Mouse (Mus musculus) gastrocnemius, postnatal 4 days (tissue): Measurements from ENCODE around the gene Mfsd2a. TPM values are rescaled to one million over a fixed set of nuclear protein-coding genes. Genes with fewer than 3 reads are reported as not detected.
"Not testable (repeated sequence)": the region's sequence is repeated elsewhere in the genome, so short reads cannot be mapped to it uniquely, and the experiment has no call there.

Source experiments
- DNase-seq, 2 experiments: peaks; one replicate each; pipeline ENCODE4 v3.0.0; 2021 to 2022; ENCODE audit warnings: low spot score in 2 of 2, mixed read lengths in 2 of 2
- long read RNA-seq, 2 experiments: library from polyadenylated mRNA; stranded (forward); transcript quantifications; one replicate each; pipeline ENCODE4 v2.0.0; 2021
- total RNA-seq, 2 experiments: library from RNA; stranded (reverse); gene quantifications; 2 replicates each; pipeline ENCODE4 v1.2.3; 2021

The Mfsd2a gene
- 1 to 10 TPM in 1 of 2 experiments, under 1 TPM in 1; 0.75 to 1.1 TPM for total RNA-seq
- long read RNA-seq, experiment 1, partial matches to known transcripts: 1 of 3 reads
- long read RNA-seq, experiment 1, other reads (novel, unspliced or antisense): 1 of 3 reads
- long read RNA-seq, experiment 2: 0 reads

DNA sequence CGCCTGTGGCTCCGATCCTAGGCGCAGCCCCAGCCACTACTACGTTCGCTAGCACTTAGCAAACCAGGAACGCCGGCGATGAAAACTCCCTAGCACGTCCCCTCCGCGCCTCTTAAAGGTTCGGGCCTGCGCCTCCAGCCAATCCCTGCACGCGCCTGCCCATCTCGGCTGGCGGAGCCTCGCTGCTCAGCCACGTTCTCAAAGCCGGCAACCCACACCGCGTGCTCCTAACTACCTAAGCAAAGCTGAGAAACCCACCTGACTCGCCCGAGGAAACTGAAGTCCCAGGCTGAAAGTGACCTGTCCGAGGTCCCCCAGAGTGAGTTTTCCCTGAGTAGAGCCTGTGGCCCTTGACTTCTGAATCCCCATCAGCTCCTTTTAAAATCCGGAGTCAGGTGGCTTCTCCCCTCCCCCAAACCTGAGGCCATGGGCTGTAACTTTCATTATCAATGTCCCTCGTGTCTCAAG is at the start of gene Mfsd2a:
TSS of gene Mfsd2a (minus strand) at position 89 of the 468 bp plus-strand sequence.
- peak in 1 of 2 experiments; percentile 38 for DNase-seq

DNA sequence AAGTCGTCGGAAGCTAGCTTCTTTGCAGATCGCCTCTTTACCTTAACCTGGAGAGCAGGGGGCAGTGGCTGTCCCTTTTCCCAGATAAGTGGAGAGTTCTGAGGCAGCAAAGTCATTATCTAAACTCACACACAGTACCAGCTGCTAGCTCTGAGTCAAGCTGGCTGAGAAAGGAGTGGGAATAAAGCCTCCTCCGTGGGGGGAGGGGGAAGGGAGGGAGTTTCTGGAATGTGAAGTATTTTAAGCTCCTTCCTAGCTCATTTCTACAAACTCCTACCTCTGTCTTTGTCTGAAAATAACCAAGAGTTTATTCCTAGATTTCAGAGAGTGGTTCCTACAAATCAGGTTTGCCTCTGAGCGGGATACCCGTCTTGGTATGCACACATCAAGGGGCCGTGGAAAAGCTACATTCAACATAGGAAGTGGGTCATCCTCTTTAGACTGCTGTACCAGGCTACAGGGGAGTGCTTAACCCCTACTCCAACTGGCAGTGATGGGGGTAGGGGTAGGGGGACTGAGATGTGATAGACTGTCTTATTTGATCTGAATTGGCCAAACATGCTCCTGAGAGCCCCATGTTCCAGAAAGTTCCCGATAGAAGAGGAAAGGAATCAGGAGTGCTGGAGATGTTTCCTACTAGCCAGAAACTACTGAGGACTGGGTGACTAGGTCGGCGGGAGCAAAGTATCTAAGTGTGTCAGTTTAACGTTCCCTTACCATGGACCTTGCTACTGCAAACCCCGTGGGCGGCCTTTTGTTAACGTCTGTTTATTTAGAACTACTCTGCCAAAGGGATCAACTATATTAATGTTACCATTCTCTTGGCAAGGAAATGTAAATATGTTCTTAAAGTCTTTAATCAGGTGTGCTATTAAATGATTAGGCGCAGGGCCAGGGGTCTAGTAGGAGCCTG is 44.3 kb upstream of the Mfsd2a start:
- no peak for DNase-seq

DNA sequence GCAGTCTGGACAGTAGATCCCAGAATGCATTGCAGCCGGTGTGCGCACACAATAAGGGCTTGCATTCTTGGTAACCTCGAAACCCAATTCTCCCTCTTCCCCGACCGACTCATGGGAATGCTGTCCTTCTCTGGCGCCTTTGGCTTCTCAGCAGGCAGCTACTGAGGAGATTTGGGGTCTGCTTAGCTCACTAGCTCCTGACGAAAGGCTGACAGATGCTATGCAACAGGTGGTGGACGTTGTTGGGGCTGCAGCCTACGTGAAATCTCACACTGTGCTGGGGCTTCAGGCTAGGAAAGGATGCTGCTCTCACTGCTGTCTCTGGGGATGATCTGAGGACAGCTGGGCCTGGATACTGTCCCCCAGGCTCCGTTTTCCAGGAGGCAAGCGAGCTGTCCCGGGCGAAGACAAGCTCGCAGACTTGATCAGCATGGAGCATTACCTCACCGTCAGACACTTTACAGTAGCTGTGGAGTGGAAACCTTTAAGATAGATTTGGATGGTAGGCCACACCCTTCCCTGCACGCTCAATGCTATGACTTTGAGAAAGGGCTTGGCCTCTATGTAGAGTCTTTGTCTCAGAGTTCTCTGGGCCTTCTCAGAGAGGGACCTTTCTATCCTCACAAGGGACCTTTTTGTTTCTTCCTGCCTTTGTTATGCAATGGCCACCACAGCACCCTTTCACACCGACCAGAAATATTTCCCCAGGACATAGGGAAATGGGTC is 39.8 kb upstream of the Mfsd2a start:
- DNase-seq: no peak

DNA sequence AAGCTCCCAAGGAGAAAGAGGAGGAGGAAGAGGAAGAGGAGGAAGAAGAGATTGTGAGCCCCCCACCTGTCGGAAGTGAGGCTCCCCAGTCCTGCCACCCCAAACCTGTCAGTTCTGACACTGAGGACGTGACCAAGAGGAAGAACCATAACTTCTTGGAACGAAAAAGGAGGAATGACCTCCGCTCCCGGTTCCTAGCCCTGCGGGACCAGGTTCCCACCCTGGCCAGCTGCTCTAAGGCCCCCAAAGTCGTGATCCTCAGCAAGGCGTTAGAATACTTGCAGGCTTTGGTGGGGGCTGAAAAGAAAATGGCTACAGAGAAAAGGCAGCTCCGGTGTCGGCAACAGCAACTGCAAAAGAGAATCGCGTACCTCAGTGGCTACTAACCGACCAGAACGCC is 39.1 kb upstream of the Mfsd2a start:
- DNase-seq: no peak

DNA sequence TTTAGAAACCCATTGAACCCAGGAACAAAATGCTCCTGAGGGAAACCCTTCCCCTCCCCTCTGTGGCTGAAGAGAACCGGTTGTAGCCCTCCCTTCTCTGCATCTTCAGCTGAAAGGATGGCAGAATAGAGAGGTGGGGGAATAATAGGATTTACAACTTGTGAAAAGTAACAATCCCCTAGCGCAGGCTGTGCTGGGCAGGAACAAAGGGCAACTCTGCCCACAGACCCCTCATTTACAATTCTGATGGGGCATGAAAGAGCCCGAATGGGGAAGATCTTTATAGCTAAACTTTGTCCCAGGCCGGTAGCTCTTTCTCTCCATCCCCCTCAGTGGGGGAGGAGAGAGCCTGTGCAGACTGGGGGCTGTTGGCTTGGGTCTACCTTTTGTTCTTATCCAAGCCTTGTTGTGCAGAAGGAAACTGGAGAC is 38.3 kb upstream of the Mfsd2a start:
- no peak for DNase-seq

DNA sequence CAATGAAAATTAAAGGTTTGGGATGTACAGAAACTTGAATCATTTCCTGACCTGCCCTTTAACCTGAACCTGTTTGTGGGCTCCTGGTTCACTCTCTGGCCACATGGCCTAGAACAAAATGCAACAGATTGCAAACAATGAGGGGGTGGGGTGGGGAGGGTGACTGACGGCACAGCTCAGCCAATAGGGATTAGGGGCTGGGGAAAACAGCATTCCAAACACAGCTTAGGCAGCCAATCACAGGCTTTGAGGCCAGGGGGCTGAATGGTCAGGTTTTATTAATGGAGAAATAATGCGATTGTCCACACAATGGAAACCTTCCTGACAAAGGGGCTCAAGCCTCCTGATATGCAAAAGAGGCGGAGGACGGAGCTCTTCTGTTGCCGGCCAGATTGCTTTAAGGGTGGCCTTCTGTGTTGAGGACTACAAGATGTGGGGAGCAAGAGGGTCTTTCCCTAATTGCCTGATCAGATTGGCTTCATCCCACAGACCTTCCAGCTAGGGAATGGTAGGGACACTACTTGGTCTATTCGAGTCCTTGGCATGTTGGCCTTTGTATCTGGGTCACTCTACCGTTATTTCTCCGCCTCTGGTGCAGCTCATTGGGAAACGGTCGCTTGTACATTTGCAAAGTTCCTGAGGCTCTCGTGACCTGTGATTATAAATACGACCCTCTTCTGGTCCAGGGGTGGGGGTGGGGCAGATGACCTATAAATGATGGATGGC is 37.7 kb upstream of the Mfsd2a start:
- DNase-seq: no peak

DNA sequence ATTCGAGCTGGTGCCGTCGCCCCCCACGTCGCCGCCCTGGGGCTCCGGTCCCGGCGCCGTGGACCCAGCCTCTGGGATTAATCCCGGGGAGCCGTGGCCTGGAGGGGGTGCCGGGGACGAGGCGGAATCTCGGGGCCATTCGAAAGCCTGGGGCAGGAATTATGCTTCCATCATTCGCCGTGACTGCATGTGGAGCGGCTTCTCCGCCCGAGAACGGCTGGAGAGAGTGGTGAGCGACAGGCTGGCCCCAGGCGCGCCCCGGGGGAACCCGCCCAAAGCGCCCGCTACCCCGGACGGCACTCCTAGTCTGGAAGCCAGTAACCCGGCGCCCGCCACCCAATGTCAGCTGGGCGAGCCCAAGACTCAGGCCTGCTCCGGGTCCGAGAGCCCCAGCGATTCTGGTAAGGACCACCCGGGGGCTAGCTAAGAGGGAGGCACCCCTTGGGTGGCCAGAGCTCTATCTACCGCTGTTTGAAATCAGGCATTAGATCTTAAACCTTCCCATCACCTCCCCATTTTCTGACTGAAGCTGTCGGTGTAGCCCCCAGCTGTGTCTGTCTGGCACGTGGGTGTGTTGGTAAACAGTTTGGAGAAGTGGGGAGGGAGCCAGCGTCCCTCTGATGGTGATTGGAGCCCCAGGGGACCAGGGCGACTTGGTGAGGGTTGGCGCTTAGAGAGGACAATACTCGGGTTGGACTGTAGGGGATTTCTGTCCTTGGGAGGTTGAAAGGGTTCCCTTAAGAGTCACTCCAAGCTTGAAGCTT is 35.8 kb upstream of the Mfsd2a start:
- peak in 1 of 2 experiments; percentile 36 for DNase-seq

DNA sequence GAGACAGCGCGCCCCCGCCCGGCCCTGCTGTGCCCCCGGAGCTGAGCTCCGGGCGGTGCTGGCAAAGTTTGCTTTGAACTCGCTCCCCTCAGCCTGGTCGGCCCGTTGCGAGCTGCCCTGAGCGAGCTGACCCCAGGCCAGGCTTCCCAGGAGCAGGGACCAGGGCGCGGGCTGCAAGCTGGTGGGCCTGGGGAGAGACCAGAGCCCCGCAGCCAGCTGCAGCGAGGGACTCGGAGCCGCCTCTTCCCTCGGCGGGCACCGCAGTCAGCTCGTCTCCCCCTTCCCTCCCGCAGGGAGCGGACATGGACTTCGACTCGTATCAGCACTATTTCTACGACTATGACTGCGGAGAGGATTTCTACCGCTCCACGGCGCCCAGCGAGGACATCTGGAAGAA is 35.2 kb upstream of the Mfsd2a start:
- peak; percentile 36 to 51 for DNase-seq

DNA sequence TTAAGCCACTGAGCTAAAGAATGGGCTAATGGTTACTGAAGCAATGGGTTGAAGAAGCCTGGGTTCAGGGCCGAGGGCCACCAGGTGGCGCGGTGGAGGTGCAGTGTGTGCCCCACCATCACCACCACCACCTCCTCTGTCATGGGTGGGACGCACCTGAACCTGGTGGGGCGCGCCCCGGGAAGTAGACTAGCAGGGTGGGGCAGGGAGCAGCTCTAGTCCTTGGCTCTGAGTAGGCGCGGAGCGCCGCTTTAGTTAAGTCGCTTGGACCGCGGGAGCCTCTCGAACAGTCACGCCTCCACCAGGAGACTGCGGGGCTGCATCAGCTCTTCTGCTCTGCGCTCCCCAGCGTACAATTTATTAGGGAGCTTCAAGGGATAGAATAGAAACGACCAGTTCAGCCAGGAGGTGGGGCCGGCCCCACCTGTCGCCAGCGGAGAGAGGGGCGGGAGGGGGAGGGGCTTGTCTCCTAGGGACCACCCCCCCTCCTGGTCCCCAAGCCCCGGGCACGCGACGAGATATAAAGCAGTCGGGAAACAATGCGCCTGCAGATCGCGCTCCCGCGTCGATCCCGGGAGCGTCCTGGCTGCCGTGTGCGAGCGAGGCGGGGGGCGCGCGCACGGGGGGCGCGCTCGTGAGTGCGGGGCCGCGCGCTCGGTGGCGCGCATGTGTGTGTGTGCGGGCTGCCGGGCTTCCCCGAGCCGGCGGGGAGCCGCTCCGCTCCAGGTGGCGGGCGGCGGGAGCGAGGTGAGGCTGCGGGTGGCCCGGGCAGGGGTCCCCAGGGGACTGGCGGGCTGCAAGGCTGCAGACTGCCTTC is 34.6 kb upstream of the Mfsd2a start, which contains the start of gene Mycl:
TSS of gene Mycl (plus strand) at position 249 of the 817 bp plus-strand sequence.
- DNase-seq: peak; percentile 57 to 83

DNA sequence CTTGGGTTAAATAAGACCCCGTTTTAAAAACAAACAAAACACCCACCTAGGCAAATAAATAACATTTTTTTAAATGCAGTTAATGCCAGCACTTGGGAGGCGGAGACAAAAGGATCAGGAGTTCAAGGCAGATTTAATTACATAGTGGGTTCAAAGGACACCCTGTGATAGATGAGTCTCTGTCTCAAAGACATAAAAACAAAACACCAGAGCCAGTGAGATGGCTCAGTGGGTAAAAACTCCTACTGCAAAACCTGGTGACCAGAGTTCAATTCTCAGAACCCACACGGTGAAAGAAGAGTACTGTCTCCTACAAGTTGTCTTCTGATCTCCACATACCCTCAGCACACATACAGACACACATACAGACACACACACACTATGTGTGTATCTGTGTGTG is 31.3 kb upstream of the Mfsd2a start:
- no peak for DNase-seq

DNA sequence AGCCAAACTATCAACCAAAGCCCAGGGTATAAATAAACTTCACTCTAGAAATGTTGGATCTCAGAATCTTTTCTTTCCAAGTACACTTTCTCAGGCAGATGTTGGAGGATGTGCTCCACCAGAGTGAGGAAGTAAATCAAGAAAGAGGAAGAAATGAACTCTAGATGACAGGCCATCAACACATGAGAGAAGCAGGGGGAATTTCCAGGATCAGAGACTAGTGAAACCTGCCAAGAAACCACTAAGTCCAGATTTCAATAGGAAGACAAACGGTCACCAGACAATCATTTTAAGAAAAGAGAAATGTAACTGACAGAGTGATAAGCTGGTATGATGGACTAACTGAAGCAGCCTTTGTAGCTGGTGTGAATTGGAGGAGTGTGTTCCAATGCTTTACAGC is 30.2 kb upstream of the Mfsd2a start:
- DNase-seq: no peak

DNA sequence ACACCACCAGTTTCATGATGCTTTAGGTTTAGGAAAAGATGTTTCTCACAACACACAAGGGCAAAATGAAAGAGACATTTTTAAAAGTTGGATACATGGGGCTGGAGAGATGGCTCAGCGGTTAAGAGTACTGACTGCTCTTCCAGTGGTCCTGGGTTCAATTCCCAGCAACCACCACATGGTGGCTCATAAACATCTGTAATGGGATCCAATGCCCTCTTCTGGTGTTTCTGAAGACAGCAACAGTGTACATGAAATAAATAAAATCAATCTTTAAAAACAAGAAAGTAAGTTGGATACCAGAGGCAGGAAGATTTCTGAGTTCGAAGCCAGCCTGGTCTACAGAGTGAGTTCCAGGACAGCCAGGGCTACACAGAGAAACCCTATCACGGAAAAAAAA is 27.0 kb upstream of the Mfsd2a start:
- DNase-seq: not testable (repeated sequence)

DNA sequence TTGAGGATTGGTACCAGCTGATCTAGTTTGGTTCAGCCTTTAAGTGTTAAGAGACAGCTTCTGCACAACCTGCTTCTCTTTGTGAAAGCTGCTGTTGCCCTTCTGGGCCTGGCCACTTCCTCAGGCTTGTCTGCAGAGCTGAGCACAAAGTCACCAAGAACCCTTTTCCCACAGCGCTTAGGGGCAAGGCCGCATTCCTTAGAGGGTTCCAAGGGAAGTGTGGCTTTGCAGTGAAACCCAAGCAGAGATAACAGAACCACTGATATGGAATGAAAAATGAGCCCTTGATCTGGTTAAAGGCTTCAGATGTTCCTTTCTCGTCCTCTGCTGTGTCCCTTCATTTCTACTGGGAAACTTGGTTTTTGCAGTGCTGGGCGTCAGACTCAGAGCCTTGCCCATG is 26.4 kb upstream of the Mfsd2a start:
- DNase-seq: no peak

DNA sequence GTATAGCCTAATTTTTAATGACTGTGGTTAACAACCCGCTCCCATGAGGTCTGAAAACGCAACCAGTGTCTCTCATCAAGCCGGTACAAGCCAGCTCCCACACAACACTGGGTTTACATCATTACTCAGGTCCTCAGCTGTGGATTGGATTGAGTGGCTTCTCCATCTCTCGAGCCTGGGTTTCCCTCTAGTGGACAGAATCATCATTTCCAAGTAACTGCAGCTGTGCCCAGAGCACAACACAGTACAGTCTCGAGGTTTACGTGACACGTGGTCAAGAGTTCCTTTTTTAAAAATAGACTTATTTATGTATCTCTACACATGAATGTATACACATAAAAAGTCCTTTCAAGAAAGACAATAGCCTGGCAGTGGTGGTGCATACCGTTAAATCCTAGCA is 24.1 kb upstream of the Mfsd2a start:
- peak in 1 of 2 experiments; percentile 50 for DNase-seq

DNA sequence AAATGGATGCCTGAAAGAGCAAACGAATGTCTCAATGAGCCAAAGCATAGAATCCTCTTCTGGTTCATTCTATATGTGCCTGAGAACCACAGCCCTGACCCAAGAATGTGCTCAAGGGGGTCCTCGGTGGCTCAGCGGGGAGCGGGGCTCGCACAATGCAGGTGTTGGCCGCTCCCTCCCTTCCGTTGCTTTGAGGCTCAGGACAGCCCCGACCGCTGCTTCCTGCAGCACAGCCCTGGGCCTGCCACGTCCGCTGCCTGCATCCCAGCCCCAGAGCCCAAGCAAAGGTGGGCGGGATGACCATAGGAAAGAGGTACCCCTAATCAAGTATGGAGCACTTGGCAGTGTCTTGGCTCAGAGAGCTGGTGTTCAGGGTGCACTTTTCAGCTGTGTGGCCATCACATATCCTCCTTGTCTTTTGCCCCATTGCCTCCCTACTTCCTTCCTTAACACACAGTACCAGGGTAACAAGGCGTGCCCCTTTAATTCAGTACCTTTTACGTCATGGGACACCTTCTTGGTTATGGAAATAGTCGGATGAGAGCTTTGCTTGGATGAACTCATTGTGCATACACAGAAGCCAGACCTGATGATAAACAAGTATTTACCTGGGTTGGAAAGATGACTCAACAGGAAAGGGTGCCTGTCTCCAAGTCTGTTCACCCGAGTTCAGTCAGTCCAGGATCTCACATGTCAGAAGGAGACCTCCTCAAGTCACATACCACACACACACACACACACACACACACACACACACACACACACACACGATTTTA is 22.7 kb upstream of the Mfsd2a start:
- no peak for DNase-seq

DNA sequence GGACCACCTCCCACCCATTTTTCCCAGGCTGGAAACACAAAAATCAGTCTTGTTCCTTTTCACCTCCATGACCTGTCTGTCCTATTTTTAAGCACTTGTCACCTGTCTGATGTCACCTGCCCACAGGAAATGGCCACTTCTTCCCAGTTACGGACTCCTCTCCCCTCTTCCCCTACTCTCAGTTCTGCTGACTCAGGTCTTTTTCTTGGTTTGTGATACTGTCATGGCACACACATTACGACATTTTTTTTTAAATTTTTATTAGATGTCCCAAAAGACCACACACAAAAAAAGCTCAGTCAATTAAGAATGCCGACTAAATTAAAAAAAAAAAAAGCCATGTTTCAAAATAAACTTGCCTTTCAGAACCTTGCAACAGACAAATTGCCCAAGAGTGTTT is 21.5 kb upstream of the Mfsd2a start:
- DNase-seq: no peak

DNA sequence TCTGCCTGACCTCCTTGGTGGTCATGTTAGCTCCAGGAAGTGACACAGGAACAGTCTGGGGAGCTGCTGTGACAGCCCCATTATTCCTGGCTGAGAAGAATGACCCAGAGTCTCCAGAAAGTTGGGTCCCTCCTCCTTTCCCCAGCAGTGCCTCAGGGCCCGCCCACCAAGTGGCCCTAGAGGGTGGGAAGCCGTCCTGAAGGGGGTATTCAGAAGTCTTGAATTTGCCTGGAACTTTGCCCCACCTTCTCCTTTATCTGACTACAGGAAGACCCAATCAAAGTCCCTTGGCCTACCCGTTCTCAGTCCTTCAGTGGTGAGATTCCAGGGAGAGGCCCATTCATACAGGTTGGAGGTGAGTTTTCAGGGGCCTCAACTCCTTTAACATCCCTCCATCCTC is 20.9 kb upstream of the Mfsd2a start:
- no peak for DNase-seq

DNA sequence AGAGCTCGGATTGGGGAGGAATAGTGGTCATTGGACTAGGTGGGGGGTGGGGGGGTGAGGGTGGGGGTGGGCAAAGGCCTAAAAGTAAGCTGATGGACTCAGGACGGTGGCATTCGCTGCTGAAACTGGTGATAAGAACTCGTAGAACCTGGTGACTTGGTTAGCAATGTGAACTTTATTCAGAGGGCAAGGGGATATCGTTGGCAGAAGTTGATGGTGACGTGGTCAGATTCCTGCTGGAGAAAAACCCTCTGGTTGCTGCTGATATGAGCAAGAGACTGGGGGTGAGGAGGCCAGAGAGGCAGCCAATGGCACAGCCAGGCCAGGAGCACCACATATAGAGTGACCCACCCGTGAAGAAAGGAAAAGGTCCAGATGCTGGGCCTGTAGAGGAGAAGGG is 20.2 kb upstream of the Mfsd2a start:
- no peak for DNase-seq

DNA sequence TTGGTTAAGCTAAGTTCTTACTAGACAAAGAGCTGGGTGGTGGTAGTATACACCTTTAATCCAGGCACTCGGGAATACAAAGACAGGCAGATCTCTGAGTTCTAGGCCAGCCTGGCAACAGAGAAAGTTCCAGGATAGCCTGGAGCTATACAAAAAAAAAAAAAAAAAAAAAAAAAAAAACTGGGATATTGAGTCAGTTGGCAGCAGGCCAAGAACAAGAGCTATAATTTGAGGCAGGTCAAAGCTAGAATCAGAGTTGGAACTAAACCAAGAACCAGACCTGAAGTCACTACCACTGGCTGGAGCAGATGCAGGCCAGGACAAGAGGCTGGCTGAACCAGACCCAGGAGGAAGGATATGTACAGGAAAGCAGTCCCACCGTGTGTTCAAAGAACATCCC is 19.7 kb upstream of the Mfsd2a start:
- no peak for DNase-seq
